Mouse (Mus musculus): ENCODE measurements around the gene Rangap1.
A peak's percentile ranks its signal among the peaks of the same experiment; 100 is the strongest.

Rangap1 gene

DNA sequence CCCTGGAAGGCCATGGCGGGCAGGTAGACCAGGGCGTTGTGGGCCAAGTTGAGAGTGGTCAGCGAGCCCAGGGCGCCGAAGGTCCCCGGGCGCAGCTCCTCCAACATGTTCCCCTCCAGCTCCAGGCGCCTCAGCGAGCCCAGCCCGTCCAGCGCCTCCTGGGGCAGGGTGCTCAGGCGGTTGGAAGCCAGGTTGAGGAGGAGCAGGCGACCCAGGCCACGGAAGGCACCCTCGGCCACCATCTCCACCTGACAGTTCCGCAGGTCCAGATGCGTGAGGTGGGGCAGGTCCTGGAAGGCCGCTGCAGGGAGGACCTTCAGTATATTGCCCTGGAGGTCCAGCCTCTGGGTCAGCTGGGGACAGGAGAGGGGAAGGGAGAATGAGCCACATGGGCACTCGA is 50.4 kb downstream of the Rangap1 start:
- DNase-seq (ENCODE audit: low spot score), result no peak

DNA sequence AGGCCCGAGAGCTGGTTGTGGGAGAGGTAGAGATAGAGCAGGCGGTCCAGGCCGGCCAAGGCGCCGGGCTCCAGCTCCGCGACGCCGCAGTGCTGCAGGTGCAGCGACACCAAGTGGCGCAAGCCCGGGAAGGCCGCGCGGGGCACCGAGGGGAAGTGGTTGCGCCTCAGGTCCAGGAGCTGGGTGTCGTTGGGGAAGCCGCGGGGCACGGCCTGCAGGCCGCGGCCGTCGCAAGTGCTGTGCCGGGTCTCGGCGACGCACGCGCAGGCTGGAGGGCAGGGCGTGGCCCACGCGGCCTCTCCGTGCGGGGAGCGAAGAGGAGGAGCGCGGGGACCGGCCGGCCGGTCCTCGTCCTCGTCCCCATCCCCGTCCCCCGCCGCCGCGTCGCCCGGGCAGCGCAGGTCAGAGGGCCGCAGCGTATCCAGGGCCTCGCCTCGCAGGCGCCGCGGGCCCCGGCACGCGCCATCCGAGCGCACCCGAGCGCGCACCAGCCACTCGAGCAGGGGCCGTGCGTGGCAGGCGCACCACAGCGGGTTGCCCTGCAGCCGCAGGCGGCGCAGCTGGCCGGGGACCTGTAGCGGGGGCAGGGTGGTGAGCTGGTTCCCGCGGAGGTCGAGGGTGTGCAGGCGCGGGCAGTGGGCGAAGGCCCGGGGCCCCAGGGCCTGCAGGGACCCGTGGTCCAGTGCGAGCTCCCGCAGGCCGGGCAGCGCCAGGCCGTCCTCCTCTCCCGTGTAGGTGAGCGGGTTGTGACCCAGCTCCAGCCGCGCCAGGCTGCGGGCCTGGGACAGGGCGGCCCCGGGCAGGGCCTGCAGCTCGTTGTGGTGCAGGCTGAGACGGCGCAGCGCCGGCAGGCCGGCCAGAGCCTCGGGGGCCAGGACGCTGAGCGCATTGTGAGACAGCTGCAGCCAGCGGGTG is 51.1 kb downstream of the Rangap1 start:
- DNase-seq (ENCODE audit: low spot score), result peak; percentile 75

DNA sequence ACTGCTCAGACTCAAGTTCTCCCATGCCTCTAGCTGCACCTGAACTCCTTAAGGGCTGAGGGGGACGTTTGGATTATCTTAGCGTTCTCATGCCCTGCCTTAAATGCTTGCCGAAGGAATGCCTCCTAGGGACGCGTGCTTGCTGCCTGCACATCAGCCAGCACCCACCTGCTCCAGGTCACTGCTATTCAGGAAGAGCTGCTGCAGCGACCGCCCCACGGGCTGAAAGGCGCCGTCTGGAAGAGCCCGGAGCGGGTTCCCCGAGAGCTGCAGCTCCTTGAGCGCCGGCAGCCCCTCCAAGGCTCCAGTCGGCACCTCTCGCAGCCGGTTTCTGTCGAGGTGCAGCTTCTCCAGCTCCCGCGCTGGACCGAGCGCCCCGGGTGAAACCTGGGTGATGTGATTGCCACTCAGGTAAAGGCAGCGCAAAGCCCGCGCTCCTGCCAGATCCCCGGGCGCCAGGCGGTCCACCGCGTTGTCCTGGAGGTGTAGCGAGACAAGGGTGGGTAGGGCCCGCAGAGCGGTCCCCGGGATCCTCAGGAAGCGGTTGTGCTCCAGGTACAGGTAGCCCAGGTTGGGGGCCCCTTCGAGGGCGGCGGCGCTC is 51.9 kb downstream of the Rangap1 start:
- DNase-seq (ENCODE audit: low spot score), result no peak

DNA sequence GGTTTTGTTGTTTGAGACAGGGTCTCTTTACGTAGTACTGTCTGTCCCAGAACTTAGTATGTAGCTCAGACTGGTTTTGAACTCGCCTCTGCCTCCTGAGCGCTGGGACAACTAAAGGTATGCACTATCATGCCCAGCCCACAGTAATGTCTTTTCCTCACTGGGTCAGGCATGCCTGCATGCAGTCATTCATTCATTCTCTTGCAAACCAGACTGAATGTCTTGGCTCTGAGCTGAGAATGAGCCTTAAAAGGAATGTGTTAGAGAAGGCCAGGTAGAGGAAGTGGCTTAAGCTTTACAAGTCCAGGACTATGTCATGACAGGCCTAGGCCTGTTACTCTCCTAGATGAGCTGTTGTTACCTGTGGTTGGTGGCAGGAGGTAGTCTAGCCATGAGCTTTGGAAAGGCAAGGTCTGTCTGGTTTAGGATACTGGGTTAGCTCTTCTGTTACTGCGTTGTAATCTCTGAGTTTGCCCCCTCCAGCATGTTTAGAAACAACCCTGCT is 65.0 kb downstream of the Rangap1 start:
- no peak for DNase-seq (ENCODE audit: low spot score)

DNA sequence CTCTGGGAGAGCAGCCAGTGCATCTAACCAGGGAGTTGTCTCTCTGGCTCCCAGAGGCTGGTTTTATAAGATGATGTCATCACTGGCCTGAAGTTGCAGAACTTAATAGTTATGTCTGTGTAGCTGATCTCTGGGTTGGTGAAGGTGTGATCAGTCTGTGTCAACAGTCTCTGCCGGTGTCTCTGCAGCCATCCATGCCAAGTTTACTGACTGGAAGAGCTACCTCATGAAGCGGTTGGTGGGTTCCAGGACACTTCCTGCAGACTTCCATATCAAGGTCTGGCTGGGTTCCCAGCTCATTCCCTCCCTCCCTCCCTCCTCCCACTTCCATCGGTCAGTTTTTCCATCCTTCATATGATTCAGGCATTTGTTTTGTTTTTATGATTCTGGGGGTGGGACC is 68.7 kb downstream of the Rangap1 start:
- no peak for DNase-seq (ENCODE audit: low spot score)

DNA sequence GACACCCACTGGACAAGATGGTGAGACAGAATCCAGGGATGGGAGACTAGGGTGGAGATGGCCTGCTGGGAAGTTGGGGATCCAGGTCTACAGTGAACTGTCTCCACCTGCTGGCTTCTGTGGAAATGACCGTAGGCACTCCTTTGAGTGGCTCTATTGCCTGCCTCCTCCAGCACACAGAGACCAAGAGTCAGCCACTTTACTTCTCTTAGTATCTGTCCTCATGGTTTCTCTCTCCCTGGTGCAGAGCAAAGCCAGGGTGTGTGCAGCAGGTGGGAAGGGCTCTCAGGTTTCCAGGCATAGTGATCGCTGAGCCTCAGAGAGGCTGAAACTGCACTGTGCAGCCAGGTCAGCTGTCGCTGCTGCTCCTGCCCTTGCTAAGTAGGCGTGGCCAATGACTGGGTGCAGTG is 75.1 kb downstream of the Rangap1 start:
- no peak for DNase-seq (ENCODE audit: low spot score)

DNA sequence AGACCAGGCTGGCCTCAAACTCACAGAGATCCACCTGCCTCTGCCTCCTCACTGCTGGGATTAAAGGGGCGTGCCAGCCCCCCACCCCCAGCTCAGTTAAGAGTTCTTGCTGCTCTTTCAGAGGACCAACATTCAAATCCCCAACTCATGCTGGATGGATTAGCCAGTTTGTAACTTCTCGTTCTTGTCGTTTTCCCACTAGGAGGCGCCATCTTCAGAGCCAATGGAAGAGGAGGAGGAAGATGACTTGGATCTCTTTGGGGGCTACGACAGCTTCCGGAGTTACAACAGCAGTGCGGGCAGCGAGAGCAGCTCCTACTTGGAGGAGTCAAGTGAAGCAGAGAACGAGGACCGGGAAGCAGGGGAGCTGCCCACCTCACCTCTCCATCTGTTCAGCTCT is 78.4 kb downstream of the Rangap1 start:
- DNase-seq (ENCODE audit: low spot score), result no peak

DNA sequence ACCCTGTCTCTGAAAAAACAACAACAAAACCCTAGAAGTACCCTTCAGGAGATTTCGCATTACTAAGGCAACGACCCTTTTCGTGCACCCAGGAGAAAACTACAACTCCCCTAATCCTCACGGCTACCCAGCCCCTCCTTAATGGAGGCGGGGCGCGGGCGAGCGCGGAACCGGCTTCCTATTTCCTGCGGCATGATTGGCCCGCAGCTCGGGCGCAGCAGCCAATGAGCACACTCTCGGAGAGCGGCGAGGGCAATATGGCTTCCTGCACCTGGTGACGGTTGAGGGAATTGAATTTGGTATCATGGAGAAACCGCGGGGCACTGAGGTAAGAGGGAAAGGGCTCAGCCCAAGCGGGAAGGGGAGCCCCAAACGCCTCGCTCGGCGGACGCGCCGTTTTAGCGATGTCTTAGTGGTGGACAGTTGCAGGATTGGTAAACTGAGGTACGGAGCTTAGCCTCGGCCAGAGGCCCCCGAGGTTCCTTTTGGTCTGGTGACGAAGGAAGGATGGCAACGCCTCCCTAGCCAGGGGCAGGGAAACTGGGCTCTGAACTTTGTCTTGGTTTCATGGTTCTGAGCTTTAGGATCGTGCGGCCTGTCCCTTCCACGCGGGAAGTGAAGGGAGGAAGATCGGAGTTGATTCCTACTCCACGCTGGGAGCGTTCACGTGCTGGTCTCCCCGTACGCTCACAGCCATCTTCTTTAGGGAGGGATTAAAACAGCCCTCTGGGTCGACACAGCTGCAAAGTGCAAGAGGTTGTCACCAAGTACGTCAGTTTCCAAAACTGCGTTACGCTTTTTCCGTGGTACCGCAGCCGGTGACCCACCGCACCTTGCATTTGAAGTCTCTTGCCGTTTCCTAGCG is 81.4 kb downstream of the Rangap1 start, which contains the start of gene L3mbtl2:
Gene L3mbtl2 (plus strand): TSS at position 193 of the 865 bp plus-strand sequence.
- peak; percentile 79 for DNase-seq (ENCODE audit: low spot score)

DNA sequence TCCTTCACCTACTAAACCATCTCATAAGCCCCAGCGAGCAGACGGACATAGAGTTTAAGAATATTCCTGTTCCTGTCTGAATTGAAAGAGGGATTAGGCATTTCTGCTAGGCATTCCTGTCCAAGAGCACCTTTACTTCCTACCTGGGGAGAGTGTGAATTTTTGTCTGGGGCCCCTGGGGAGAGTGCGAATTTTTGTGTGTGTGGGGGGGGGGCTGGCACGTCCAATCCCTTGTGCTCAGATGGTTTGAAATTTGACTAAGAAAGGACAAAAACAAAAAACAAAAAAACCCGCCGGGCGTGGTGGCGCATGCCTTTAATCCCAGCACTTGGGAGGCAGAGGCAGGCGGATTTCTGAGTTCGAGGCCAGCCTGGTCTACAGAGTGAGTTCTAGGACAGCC is 82.0 kb downstream of the Rangap1 start:
- no peak for DNase-seq (ENCODE audit: low spot score)

DNA sequence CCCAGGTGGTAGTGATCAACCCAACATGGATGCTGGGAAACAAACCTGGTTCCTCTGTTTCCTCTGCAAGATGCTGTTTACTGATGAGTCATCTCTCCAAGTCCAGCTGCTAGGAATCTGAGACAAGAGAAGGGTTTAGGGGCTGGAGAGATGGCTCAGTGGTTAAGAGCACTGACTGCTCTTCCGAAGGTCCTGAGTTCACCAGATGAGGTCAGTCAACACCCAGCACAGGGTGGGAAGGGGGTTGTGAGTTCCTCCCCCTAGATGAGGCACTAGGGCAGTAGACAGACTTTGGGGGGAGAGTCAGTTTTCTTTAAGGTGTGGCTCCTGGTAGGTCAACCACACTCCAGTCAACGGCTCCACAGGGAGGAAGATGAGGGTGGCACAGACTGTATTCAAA is 83.6 kb downstream of the Rangap1 start:
- DNase-seq (ENCODE audit: low spot score), result no peak
